Mouse (Mus musculus) hindbrain, embryonic 16.5 days (tissue): ENCODE data around the gene Antxrl. TPM values are rescaled to one million over a fixed set of nuclear protein-coding genes. Genes with fewer than 3 reads are reported as not detected.

ENCODE experiments used
- ATAC-seq: fragments of 200-750 bp; cut with Nextera tagmentation; 2 replicates; pipeline ENCODE4 v1.8.0; 2017; ENCODE audit warnings: moderate TSS enrichment, moderate library complexity
- H3K27ac ChIP-seq: fragments of 300-500 bp; sonication (generic); 2 replicates; pipeline ENCODE4 v1.5.1; 2014; ENCODE audit warnings: low read depth, mild to moderate bottlenecking, control low read depth, low read length, moderate library complexity
- H3K27me3 ChIP-seq: fragments of 300-500 bp; sonication (generic); replicated peaks from 2 replicates; pipeline ENCODE4 v1.6.1; 2014; ENCODE audit warnings: low read length; ENCODE audit not compliant: control insufficient read depth, insufficient read depth
- H3K36me3 ChIP-seq: fragments of 300-500 bp; sonication (generic); 2 replicates; pipeline ENCODE4 v1.6.1; 2014; ENCODE audit warnings: mild to moderate bottlenecking, low read length, moderate library complexity, mixed read lengths; ENCODE audit not compliant: control insufficient read depth, insufficient read depth
- H3K4me1 ChIP-seq: fragments of 300-500 bp; sonication (generic); 2 replicates; pipeline ENCODE4 v1.6.1; 2014; ENCODE audit warnings: low read depth, low read length; ENCODE audit not compliant: control insufficient read depth, insufficient read depth
- H3K4me2 ChIP-seq: fragments of 300-500 bp; sonication (generic); 2 replicates; pipeline ENCODE4 v1.6.1; 2014; ENCODE audit warnings: mild to moderate bottlenecking, low read length, control low read depth, moderate library complexity
- H3K4me3 ChIP-seq: fragments of 300-500 bp; sonication (generic); 2 replicates; pipeline ENCODE4 v1.5.1; 2014; ENCODE audit warnings: mild to moderate bottlenecking, low read length, control low read depth, moderate library complexity
- H3K9ac ChIP-seq: fragments of 300-500 bp; sonication (generic); 2 replicates; pipeline ENCODE4 v1.6.1; 2014; ENCODE audit warnings: low read depth, mild to moderate bottlenecking, control low read depth, low read length, moderate library complexity
- H3K9me3 ChIP-seq: fragments of 300-500 bp; sonication (generic); 2 replicates; pipeline ENCODE4 v1.6.1; 2014; ENCODE audit warnings: mild to moderate bottlenecking, low read length, moderate library complexity; ENCODE audit not compliant: control insufficient read depth
- WGBS: fragments of 180-500 bp; shearing (Covaris S2); extraction: QIAGEN DNeasy Blood & Tissue Kit; methylation state at CpG from one replicate; pipeline ENCODE4 v1.1.7; 2014; 5-methylcytosine and 5-hydroxymethylcytosine counted together
- polyA plus RNA-seq: library from polyadenylated mRNA; unstranded; fragments of >200 nt; fragmentation: Nextera tagmentation; extraction: Ambion mirVana; gene quantifications from 2 replicates; pipeline ENCODE4 v1.2.1, GENCODE M21; 2015

The Antxrl gene
- polyA plus RNA-seq, 1 experiment from 2014 or later, result not detected

- Histone ChIP-seq H3K27me3 (no peaks in the 10 kb centered on the region), H3K4me2 (no peak overlapping the region), H3K9ac (no peak overlapping the region), H3K27ac (no peak overlapping the region), H3K4me1 (no peaks in the 10 kb centered on the region), H3K36me3 (no peaks in the 10 kb centered on the region), H3K9me3 (no peaks in the 10 kb centered on the region), H3K4me3 (no peak overlapping the region)
- ATAC-seq, result no peak
- WGBS, result 81% methylated on average over 7 of the region's 7 CpGs
Measured at GRCm38 (mm10) chr14:34119046-34119723, 66.7 kb downstream of the Antxrl start.

DNA sequence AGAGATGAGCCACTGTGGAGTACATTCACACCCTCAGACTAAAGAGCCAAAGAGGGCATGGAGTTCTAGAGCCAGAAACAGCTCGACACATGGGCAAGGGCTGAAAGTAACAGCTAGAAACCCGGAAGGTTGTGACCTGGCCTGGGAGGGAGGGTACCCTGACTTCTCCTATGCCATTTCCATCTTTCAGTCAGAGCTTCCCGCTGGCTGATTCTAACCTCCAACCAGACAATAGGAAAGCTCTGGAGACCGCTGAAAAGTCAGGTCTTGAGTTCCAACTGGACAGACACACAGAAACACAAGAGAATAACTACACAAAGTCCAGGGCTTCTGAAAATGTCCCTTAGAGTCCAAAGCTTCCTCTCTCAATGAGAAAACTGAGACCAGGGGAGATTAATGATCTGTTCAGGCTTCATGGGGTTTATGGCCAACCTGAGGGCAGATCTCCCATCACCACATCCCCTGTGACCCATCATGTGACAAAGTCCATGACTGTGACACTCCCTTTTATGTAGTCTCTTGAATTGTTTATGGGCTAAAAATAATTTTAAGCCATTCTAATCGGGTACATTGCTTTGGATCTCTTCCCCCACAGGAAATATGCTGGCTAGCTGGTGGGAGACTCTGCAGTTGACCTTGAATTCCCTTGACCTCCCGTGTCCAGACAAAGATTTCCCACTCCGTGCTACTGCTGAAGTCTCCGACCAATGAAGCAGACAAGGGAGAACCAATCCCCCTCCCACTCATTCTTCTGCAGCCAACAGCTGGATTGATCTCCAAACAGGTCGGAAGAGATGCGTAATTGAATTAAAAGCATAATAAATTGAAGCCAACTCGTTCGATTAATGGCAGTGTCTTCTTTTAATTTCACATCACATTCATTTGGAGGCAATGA is 67.8 kb downstream of the Antxrl start:
- H3K4me2 ChIP-seq, result no peak overlapping the region
- no peak for ATAC-seq
- no peak overlapping the region for H3K9ac ChIP-seq
- no peaks in the 10 kb centered on the region for H3K4me1 ChIP-seq
- no peaks in the 10 kb centered on the region for H3K36me3 ChIP-seq
- WGBS, result 80% methylated on average over 12 of the region's 12 CpGs
- no peak overlapping the region for H3K4me3 ChIP-seq
- H3K9me3 ChIP-seq, result no peaks in the 10 kb centered on the region
- H3K27ac ChIP-seq, result no peak overlapping the region
- H3K27me3 ChIP-seq, result no peaks in the 10 kb centered on the region

GRCm38 (mm10) chr14:34120923-34121351 is 68.4 kb downstream of the Antxrl start:
- Histone ChIP-seq H3K9ac (no peak overlapping the region), H3K9me3 (no peaks in the 10 kb centered on the region), H3K4me1 (no peaks in the 10 kb centered on the region), H3K4me3 (no peak overlapping the region), H3K27ac (no peak overlapping the region), H3K36me3 (no peaks in the 10 kb centered on the region), H3K27me3 (no peaks in the 10 kb centered on the region), H3K4me2 (no peak overlapping the region)
- no peak for ATAC-seq
- WGBS, result 88% methylated on average over 3 of the region's 3 CpGs

- no peak overlapping the region for H3K27ac ChIP-seq
- H3K9me3 ChIP-seq, result no peaks in the 10 kb centered on the region
- no peaks in the 10 kb centered on the region for H3K4me1 ChIP-seq
- WGBS, result 95% methylated on average over 4 of the region's 4 CpGs
- no peaks in the 10 kb centered on the region for H3K27me3 ChIP-seq
- H3K4me3 ChIP-seq, result no peak overlapping the region
- no peak for ATAC-seq
- no peaks in the 10 kb centered on the region for H3K36me3 ChIP-seq
- H3K4me2 ChIP-seq, result no peak overlapping the region
- no peak overlapping the region for H3K9ac ChIP-seq
Measured at GRCm38 (mm10) chr14:34121691-34122090, 69.2 kb downstream of the Antxrl start.

Other genes with a start within 250 kb of the Antxrl start
- 14.0 and 15.0 TPM in 2 replicates for gene Gdf10, start 129.1 kb upstream of the Antxrl start, polyA plus RNA-seq
- 0.06 and 0.11 TPM in 2 replicates for gene Gdf2, start 111.7 kb upstream of the Antxrl start, polyA plus RNA-seq
- 0.04 and 0.16 TPM in 2 replicates for gene Rbp3, start 98.7 kb upstream of the Antxrl start, polyA plus RNA-seq
- 1.5 and 1.6 TPM in 2 replicates for gene Zfp488, start 73.9 kb upstream of the Antxrl start, polyA plus RNA-seq
- not detected in 2 replicates for gene Gm30083, start 37.5 kb upstream of the Antxrl start, polyA plus RNA-seq
- gene Gm5460, start 35.9 kb upstream of the Antxrl start, polyA plus RNA-seq, result not detected in 2 replicates
- gene Anxa8, start 33.3 kb downstream of the Antxrl start, polyA plus RNA-seq, result 0.24 and 0.27 TPM in 2 replicates
- 0.30 TPM in 1 of 2 replicates, not detected in the other for gene A630023A22Rik, start 50.0 kb downstream of the Antxrl start, polyA plus RNA-seq
- gene Npy4r, start 99.8 kb downstream of the Antxrl start, polyA plus RNA-seq, result 0.30 and 0.31 TPM in 2 replicates
- gene Gprin2, start 148.9 kb downstream of the Antxrl start, polyA plus RNA-seq, result 5.1 and 6.1 TPM in 2 replicates
- 0.91 and 1.6 TPM in 2 replicates for gene Syt15, start 166.9 kb downstream of the Antxrl start, polyA plus RNA-seq